Mouse (Mus musculus) MN1 (cell line): ENCODE data around the gene Klf13.

Source experiments
- DNase-seq: peaks from one replicate; pipeline ENCODE4 v3.0.0-alpha.2; 2016; ENCODE audit warnings: low spot score

The Klf13 gene

GRCm38 (mm10) chr7:63925413-63926360, 13.0 kb downstream of the Klf13 start:
- no peak for DNase-seq

DNA sequence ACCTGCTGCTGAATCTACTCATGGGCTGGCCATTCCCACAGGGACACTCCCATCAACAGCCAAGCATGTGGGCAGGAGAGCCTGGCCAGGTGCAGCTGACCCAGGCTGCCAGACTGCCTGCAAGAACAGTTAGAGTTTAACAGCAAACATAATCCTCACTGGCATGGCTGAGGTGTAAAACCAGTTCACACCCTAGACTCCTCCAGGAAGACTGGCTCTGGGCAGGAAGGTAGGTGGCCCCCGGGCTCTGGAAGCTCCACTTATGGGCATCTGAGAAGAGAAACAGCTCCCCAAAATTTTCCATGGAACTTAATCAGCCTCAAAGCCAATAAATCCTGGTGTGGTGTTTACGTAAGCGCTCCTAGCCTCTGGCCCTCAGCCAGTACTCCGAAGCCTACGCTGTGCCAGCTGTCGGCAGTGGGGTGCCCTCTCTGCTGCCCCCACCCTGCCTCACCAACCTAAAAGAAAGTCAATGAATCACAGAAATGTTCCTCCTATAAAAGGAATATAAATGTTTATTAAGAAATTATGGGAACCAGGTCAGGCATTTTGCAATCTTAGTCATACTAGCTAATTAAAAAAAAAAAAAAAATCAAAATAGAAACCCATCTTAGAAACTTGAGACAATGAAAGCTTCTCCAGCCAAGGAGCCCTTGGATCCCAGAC, 13.8 kb downstream of the Klf13 start:
- DNase-seq: no peak

DNA sequence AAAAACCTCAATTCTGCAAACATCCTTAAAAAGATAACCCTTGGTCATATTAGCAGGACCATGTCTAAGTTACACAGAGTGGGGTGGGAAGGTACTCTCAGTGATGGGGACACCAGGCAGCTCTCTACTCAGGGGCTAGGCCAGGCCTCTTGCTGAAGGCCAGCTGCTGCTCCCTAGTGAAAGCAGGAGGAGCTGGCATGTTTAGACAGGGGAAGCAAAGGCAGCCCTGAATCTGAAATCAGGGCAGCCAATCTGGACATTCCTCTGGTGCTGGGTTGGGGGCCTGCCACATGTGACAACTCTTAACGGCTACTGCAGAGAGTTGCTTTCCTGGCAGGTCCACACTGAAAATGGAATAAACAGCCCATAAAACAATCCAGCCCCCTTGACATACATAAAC, 14.6 kb downstream of the Klf13 start:
- no peak for DNase-seq

- DNase-seq: no peak
Observed at GRCm38 (mm10) chr7:63922975-63923374, 15.7 kb downstream of the Klf13 start.

- DNase-seq: no peak
Observed at GRCm38 (mm10) chr7:63922571-63922970, 16.1 kb downstream of the Klf13 start.

DNA sequence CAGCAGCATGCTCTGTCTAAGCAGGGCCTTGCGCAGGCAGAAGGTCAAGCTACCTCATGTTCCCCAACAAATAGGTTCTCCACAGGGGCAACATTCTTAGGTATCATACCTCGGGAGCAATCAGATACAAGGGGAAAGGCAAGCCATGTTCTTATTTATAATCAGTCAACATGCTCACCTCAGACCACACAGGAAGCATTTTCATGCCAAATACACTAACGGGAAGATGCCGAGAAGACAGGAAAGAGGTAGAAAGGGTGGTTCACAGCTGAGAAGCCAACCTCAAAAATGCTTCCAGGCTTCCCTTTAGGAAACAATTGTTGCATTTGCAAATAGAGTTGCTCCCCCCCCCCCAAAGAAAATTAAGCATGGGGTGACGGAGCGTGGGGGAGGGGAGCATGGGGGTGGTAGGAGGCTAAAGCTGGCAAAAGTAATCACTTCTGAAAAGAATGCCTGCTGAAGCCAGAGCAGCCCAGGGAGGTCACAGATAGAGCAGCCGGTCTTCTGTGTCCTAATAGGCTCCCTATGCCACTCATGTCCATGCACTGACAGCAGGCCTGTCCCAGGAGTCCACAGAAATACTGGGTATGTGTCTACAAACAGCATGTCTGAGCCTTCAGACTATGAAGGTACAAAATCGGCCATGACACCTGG, 16.7 kb downstream of the Klf13 start:
- DNase-seq: no peak

DNA sequence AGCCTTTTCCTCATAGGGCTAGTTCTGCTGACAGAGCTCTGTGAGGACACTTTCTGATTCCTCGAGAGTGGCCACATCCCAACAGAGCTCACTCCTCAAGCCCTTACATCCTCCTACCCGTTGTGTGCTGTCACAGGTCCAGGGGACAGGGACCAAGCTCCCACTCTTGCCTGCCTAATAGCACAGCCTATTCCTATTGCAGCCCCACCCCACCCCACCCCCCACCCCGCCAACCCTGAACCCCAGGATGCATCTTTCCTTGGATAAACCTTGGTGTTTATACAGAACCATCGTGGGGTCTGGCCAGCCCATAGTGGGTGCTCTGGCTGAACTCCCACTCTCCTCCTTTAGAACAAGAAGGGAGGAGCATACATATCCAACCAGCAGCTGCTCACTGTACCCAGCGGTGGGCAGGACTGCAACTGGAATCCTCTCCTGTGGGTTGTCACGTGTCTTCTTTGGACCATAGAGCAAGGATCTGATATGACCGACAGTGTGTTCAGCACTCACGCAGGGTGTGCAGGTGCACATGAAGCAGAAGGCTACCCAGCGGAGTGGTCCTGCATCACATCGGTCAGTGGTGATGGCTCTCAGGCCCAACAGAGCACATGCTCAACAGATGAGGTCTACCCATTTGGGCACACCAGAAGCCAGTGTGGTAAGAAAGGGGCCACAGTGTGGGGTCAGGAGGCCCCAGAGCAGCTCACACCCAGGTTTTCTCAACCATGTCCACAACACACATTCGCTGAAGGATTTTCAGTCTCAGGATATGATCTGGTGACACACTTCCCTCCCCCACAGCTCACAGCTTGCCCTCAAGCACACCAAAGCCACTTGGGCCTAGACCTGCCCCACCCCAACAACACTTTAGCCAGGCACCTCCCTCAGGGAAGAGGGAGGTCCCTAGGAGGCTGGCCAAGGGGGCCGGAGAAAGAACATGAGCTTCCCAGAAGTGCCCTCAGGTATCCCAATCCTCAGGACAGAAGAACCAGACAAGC, 19.6 kb downstream of the Klf13 start:
- no peak for DNase-seq

DNA sequence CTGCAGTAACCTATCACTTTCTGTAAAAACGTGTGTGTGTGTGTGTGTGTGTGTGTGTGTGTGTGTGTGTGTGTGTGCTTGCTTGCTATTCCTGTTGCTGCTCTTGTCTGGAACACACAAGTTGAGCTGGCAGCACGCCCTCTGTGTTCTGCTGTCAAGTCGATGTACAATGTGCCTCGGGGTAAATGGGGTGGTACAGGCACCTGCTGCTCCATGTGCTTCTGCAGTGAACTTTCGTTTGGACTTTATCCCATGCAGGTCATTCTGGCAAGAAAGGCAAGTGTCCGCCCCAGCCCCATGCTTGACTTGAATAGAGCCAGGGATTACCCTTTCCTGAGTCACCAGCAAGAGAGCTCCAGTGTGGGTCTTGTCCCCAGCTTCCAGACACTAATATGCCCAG, 21.0 kb downstream of the Klf13 start:
- DNase-seq: no peak

DNA sequence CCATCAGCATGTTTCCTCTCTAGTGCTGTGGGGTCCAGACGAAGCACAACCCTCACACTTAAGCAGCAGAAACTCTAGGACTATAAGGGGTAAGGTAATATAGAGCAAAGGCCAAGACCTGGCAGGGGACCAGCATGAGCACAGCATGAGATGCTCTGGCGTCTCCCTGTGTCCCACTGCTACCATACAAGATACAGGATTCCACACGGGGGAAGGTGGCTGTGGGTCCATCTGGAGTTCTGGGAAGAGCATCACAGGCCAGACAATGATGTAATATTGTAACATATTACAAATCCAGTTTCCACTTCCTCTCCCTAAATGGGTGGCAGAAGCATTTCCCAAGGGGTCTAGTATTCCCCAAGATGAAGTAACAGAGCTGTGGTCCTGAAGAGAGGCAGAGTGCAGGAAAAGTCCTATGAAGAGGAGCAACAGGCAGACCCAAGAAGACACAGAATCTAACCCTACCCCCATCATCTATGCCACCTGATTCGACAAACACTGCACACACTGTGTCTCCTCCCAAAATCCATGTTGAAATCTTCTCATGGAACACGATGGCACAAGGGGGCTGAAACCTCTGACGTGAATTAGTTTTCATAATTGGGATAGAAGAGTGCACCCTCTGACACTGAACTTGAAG, 22.3 kb downstream of the Klf13 start, which contains the start of gene E030018B13Rik:
TSS of gene E030018B13Rik (plus strand) at position 590 of the 640 bp plus-strand sequence.
- DNase-seq: no peak

- DNase-seq: no peak
Observed at GRCm38 (mm10) chr7:63914891-63915290, 23.8 kb downstream of the Klf13 start.

GRCm38 (mm10) chr7:63913724-63914692, 24.7 kb downstream of the Klf13 start:
- DNase-seq: no peak

DNA sequence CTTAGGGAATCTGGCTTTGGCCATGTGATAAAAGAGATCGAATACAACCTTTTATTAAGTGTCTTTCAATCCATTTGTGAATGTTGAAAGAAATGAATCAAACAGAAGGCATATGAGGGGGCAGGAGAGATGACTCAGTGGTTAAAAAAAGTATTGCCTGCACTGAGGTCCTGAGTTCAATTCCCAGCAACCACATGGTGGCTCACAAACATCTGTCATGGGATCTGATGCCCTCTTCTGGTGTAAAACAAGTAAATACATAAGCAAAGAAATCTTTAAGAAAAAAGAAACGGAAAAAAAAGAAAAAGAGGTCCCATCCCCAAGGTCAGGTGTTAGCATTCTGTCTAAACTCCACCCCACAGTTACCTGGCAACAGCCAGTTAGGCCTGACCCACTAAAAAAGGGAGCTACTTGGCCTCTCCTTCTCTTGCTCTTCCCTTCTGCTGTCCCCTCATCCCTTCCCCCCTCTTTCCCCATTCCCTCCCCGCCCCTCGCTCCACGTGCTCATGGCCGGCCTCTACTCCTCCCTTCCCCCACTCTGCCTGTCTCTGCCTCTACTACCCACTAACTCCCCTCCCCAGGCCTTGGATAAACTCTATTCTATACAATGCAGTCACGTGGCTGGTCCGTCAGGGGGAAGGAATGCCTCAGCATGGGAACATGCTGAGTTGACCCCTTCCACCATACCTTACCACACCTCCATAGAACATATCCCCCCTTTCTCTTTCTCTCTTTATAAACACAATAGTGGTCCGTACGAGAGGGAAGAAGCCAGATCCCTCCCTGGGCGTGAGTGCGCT, 25.6 kb downstream of the Klf13 start:
- DNase-seq: no peak

DNA sequence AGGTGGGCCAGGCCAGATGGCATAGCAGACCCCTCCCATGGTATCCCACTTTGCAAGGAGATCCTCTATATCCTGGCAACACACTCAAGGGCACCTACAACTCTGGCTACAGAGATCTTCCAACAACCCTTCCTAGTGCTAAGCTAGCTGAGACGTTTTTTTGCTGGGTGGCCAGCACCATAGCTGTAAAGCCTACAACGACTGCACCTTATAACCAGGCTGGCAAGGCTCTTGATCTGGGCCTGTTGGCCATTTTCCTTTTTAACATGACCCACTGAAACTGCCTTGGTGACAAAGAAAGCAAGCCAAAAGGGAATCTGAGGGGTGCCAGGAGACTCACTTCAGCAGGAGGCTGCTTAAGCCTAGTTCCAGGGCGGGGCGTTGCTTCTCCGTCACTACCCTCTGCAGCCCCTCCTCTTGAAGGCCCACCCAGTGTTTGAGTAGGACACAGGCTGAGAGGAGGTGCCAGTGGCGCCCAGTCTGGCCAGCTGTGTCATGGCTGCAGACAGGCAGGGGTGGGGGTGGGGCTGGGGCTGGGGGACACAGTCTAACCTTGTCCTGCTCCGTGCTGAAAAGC, 26.4 kb downstream of the Klf13 start:
- no peak for DNase-seq

- no peak for DNase-seq
Observed at GRCm38 (mm10) chr7:63911383-63912233, 27.1 kb downstream of the Klf13 start.

- DNase-seq: no peak
Observed at GRCm38 (mm10) chr7:63910912-63911311, 27.8 kb downstream of the Klf13 start.

DNA sequence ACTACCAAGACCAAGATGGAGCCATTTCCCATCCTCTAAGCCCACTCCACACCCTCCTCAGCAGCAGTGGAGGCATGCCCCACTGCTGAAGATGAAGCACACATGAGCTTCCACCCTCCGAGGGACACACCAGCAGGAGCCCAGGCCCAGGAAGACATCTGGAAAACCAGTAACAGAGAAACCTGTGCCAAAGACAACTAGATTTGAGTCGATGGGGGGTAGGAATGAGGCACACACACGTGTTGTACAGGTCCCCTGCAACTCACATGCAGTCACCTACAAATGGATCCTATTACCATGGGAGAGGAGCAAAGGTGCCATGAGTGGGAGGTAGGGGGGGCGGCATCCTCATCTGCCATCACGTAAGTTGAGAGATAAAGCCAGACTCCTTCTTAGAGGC, 28.5 kb downstream of the Klf13 start:
- no peak for DNase-seq

GRCm38 (mm10) chr7:63908496-63909285, 30.0 kb downstream of the Klf13 start:
- DNase-seq: no peak
